Mouse (Mus musculus) forebrain, embryonic 13.5 days (tissue): Measurements from ENCODE around the gene Tmed8. TPM values are rescaled to one million over a fixed set of nuclear protein-coding genes. Genes with fewer than 3 reads are reported as not detected.
"Not testable (repeated sequence)": the region's sequence is repeated elsewhere in the genome, so short reads cannot be mapped to it uniquely, and the experiment has no call there.

Source experiments
- ATAC-seq: fragments of 200-750 bp; cut with Nextera tagmentation; 2 replicates; pipeline ENCODE4 v1.8.0; 2017
- H3K27ac ChIP-seq: fragments of 300-500 bp; sonication (generic); 2 replicates; pipeline ENCODE4 v1.5.1; 2015; ENCODE audit warnings: inconsistent platforms, mild to moderate bottlenecking, moderate library complexity
- H3K27me3 ChIP-seq: fragments of 300-500 bp; sonication (generic); 2 replicates; pipeline ENCODE4 v1.6.1; 2015; ENCODE audit warnings: mild to moderate bottlenecking, inconsistent platforms
- H3K36me3 ChIP-seq: fragments of 300-500 bp; sonication (generic); 2 replicates; pipeline ENCODE4 v1.6.1; 2015; ENCODE audit warnings: mild to moderate bottlenecking, inconsistent platforms; ENCODE audit not compliant: poor library complexity, severe bottlenecking
- H3K4me1 ChIP-seq: fragments of 300-500 bp; sonication (generic); 2 replicates; pipeline ENCODE4 v1.6.1; 2015; ENCODE audit warnings: inconsistent platforms
- H3K4me2 ChIP-seq: fragments of 300-500 bp; sonication (generic); 2 replicates; pipeline ENCODE4 v1.6.1; 2015; ENCODE audit warnings: inconsistent platforms, mild to moderate bottlenecking, moderate library complexity
- H3K4me3 ChIP-seq: fragments of 300-500 bp; sonication (generic); 2 replicates; pipeline ENCODE4 v1.5.1; 2015; ENCODE audit warnings: mild to moderate bottlenecking, inconsistent platforms
- H3K9ac ChIP-seq: fragments of 300-500 bp; sonication (generic); 2 replicates; pipeline ENCODE4 v1.6.1; 2015; ENCODE audit warnings: mild to moderate bottlenecking, inconsistent platforms
- H3K9me3 ChIP-seq: fragments of 300-500 bp; sonication (generic); replicated peaks from 2 replicates; pipeline ENCODE4 v1.6.1; 2016; ENCODE audit warnings: inconsistent platforms
- WGBS: fragments of 180-500 bp; shearing (Covaris S2); methylation state at CpG from one replicate; pipeline ENCODE4 v1.1.7; 2015; 5-methylcytosine and 5-hydroxymethylcytosine counted together
- polyA plus RNA-seq: library from polyadenylated mRNA; unstranded; fragments of >200 nt; fragmentation: Nextera tagmentation; extraction: Ambion mirVana; gene quantifications from 2 replicates; pipeline ENCODE4 v1.2.1, GENCODE M21; 2015

Tmed8 gene
- polyA plus RNA-seq, result 2.6 and 3.5 TPM in 2 replicates

DNA sequence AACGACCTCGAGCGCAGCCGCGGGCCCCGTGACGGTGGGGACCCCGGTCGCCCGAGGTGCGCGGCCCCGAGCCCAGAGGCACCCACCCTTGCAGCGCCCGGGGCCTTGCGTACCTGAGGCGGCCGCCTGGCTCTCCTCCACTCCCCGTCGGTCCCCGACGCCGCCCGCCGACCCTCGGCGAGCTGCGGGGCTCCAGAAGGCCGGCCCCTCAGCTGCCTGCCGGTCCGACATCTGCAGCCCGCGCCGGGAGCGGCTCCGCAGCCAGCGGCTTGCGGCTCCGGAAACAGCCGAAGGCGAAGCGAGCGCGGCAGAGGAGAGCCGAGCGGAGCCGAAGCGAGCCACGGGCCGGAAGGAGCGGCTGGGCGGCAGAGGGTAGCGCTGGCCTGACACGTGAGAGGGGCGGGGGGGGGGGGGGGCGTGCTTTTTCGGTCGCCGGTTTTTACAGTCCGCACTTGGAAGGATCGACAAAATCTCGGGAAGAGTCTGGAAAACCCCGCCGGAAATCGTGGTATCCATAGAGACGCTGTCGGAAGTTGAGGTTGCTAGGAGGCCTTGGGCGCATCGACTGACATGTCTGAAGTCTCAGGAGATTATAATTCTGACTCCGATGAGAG, at the start of gene Tmed8:
Gene Tmed8, minus strand, starts transcription at position 482 of the 614 bp plus-strand sequence.
- under 1% methylated on average over 59 of the region's 70 CpGs for WGBS

DNA sequence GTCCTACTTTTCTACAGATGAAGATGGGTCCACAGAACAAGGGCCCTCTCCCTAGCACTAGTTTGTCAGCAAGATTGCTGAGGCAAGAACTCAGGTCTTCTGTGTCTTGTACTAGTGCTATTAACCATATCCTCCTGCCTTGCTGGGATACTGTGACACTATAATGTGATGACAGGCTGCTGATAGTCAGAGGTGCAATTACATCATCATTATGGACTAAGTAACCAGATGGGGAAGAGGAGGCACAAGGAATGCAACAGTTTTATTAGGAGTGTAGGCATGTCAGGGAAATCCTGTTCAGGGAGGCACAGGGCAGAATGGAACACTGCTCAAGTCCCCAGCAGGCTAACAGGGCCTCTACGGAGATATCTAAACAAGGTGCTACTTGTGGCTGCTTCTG, 38.4 kb upstream of the Tmed8 start, which contains the start of gene Noxred1:
Gene Noxred1, minus strand, starts transcription at position 101 of the 400 bp plus-strand sequence.
- no peak within 1 kb of the TSS for H3K4me3 ChIP-seq
- no peak within 1 kb of the TSS for H3K9ac ChIP-seq
- H3K4me2 ChIP-seq, result no peak within 1 kb of the TSS
- no peak within 1 kb of the TSS; the same call in 1 of the 2 replicates for H3K27ac ChIP-seq
- no peaks in the 10 kb centered on the region for H3K27me3 ChIP-seq
- ATAC-seq, result no peak
- no peaks in the 10 kb centered on the region for H3K4me1 ChIP-seq
- 87% methylated on average over 1 of the region's 1 CpGs for WGBS
- no peaks in the 10 kb centered on the region for H3K9me3 ChIP-seq
- peaks cover 57% of the 10 kb centered on the region for H3K36me3 ChIP-seq

More for the DNA sequence above, at the start of gene Tmed8:
- Histone ChIP-seq H3K27me3 (no peaks in the 10 kb centered on the region), H3K9me3 (no peaks in the 10 kb centered on the region), H3K27ac (peak within 1 kb of the TSS; percentile 94), H3K4me1 (peaks cover 9% of the 10 kb centered on the region), H3K9ac (peak within 1 kb of the TSS; percentile 95), H3K4me3 (peak within 1 kb of the TSS; percentile 84), H3K36me3 (no peaks in the 10 kb centered on the region), H3K4me2 (peak within 1 kb of the TSS; percentile 89)
- ATAC-seq, result peak; percentile 97

DNA sequence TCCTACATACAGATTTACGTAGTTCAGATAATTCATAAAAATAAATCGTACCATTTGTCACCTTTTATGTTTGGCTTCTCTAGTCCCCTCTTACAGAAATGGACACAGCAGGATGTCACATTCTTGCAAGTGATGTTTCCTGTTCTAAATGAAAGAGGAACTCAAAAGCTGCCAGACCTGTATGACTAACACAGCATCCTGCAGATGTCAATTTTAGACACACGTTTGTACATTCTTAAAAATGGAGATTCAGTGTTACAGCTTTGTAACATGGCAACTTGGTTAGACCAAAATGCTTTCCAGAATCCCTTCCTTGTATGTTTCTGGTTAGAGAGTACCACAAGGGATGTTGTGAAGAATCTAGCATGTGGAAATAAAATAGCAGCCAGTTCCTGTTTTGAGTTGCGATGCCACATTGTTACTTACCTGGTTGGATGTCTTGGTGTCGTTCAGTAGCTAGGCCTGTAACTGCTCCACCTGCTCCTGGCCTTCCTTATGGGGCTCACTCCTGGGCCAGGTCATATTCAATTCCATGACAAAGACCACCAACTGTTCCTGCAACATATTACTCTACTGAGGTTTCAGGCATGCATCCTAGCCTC, 36.7 kb upstream of the Tmed8 start:
- H3K4me1 ChIP-seq, result no peaks in the 10 kb centered on the region
- H3K9ac ChIP-seq, result no peak overlapping the region
- H3K27me3 ChIP-seq, result no peaks in the 10 kb centered on the region
- no peak overlapping the region for H3K4me3 ChIP-seq
- no peak for ATAC-seq
- H3K36me3 ChIP-seq, result peaks cover 46% of the 10 kb centered on the region
- H3K27ac ChIP-seq, result no peak overlapping the region
- H3K9me3 ChIP-seq, result no peaks in the 10 kb centered on the region
- 92% methylated on average over 5 of the region's 5 CpGs for WGBS
- H3K4me2 ChIP-seq, result no peak overlapping the region

DNA sequence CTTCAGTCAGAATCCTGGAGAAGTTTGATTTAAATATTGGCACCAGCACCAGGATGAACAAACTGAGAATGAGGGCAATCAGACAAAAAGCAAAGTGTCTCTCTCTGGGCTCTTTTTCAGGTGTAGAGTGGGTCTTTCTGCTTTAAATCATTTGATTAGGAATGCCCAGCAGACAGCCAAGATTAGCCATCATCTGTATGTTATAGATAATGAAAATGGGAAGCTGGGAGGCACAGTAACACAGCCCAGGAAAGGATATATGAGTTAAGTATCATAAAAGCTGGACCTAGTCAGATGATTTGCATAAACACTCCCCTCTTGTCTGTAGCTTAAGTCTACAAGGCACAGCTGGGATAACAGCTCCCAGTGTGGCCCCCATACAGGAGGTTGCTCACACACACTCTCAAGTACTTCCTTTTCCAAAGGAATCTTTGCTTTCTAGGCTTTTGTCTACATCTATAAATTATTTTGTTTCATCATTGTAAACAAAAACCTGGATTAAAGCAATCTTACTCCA, 30.2 kb upstream of the Tmed8 start:
- H3K4me2 ChIP-seq, result no peak overlapping the region
- no peak for ATAC-seq
- no peaks in the 10 kb centered on the region for H3K27me3 ChIP-seq
- H3K27ac ChIP-seq, result no peak overlapping the region
- H3K9ac ChIP-seq, result no peak overlapping the region
- H3K9me3 ChIP-seq, result no peaks in the 10 kb centered on the region
- H3K4me1 ChIP-seq, result no peaks in the 10 kb centered on the region
- no peaks in the 10 kb centered on the region for H3K36me3 ChIP-seq
- no peak overlapping the region for H3K4me3 ChIP-seq

DNA sequence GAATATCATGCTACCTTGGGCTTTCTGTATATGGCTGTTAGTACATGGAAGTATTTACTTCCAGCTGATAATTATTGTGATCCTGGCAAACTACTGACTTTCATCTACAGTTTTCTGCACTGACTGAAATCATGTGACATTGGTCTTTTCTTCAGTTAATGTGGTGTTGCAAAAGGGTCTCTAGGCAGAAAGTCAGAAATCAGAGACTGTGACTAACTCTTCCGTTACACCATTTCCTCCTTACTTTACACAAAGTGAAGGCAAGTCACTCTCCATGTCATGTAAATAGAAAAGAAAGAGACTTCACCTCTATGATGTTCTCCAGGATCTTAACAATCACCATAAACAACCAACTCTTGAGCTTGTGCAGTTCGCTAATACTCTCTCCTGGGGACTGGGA, 29.4 kb upstream of the Tmed8 start:
- Histone ChIP-seq H3K27me3 (no peaks in the 10 kb centered on the region), H3K9ac (no peak overlapping the region), H3K4me2 (no peak overlapping the region), H3K4me3 (no peak overlapping the region), H3K9me3 (no peaks in the 10 kb centered on the region), H3K36me3 (no peaks in the 10 kb centered on the region), H3K27ac (no peak overlapping the region), H3K4me1 (no peaks in the 10 kb centered on the region)
- no peak for ATAC-seq
- 94% methylated on average over 2 of the region's 2 CpGs for WGBS

DNA sequence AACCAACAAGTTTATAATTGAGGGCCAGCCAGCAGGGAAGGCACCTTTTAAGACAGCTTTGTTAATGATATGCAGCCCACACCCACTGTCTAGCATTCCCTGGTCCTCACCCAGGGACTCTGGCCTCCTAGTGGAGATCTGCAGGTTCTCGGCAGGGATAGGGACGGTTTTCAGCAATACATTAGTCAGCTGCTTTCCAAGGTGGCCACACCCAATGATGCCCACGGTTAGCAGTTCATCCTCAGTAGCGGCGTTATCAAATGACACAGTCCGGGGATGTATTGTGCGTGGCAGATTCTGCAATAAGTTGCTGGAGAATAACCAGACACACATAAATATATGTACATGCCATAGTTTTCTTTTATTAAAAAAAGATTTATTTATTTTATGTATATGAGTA, 26.5 kb upstream of the Tmed8 start:
- Histone ChIP-seq H3K9me3 (no peaks in the 10 kb centered on the region), H3K27me3 (no peaks in the 10 kb centered on the region), H3K27ac (no peak overlapping the region), H3K9ac (no peak overlapping the region), H3K4me2 (no peak overlapping the region), H3K4me1 (no peaks in the 10 kb centered on the region), H3K36me3 (no peaks in the 10 kb centered on the region), H3K4me3 (no peak overlapping the region)
- 79% methylated on average over 7 of the region's 7 CpGs for WGBS
- no peak for ATAC-seq

DNA sequence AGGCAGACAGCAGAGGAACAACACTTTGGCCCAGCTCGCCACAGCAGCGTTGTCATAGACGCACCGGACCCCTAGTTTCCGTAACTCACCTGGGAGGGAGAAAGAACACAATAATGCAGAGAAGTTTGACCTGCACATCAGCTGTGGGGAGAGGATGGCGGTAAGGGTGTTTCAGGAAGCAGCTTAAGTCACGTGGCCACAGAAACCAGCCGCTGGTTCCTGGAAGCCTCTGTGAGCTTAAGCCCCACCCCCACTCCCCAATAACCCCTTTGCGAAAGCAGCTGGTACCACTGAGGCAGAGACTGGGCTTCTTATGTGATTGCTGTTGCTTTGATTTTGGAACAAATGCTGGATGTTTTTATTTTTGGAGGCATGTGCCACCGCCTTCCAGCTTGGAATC, 24.7 kb upstream of the Tmed8 start:
- ATAC-seq, result no peak
- no peak overlapping the region for H3K4me3 ChIP-seq
- no peaks in the 10 kb centered on the region for H3K27me3 ChIP-seq
- no peaks in the 10 kb centered on the region for H3K36me3 ChIP-seq
- H3K4me1 ChIP-seq, result no peaks in the 10 kb centered on the region
- no peak overlapping the region for H3K9ac ChIP-seq
- no peak overlapping the region for H3K4me2 ChIP-seq
- no peak overlapping the region for H3K27ac ChIP-seq
- no peaks in the 10 kb centered on the region for H3K9me3 ChIP-seq
- 73% methylated on average over 10 of the region's 10 CpGs for WGBS

DNA sequence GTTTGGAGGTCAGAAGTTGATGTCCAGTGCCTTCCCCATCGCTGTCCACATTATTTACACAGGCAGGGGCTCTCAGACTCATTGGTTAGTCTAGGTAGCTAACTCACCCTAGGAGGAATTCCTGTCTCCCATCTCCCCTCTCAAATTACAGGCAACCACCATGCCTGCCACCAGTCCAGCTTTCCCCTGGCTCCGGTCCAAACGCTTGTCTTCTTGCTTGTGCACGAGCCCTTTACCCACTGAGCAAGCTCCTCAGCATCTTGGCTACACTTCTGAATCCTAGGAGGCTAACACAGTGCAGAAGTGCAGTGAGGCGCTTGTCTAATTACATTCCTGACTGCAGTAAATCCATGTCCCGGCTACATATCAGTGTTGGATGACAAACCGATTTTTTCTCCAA, 19.1 kb upstream of the Tmed8 start:
- no peaks in the 10 kb centered on the region for H3K36me3 ChIP-seq
- H3K9ac ChIP-seq, result no peak overlapping the region
- WGBS, result 72% methylated on average over 7 of the region's 7 CpGs
- no peak overlapping the region for H3K4me3 ChIP-seq
- ATAC-seq, result no peak
- H3K4me1 ChIP-seq, result peaks cover 9% of the 10 kb centered on the region; the same call in 1 of the 2 replicates
- H3K27ac ChIP-seq, result no peak overlapping the region
- H3K4me2 ChIP-seq, result no peak overlapping the region
- no peaks in the 10 kb centered on the region for H3K27me3 ChIP-seq
- H3K9me3 ChIP-seq, result no peaks in the 10 kb centered on the region

DNA sequence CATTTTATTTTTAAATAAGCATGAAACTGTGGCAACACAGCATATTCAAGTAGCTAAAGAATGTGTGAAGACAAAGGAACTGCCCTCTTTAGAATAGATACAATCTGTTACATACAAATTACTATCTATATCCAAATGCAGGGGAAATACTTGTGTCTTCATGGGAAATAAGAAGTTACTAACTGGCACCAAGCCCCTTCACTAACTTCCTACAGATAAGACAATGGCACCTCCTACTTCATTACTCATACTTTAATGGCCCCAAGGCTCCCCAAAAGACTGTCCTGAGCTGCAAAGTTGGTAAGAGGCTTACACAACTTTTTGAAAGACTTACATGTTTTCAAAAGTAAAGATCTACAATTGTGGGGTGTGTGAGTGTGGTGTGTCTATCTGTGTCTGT, 17.3 kb upstream of the Tmed8 start:
- no peak overlapping the region for H3K9ac ChIP-seq
- no peak for ATAC-seq
- H3K4me2 ChIP-seq, result no peak overlapping the region
- no peak overlapping the region for H3K27ac ChIP-seq
- peaks cover 9% of the 10 kb centered on the region; the same call in 1 of the 2 replicates for H3K4me1 ChIP-seq
- no peaks in the 10 kb centered on the region for H3K9me3 ChIP-seq
- no peaks in the 10 kb centered on the region for H3K27me3 ChIP-seq
- H3K4me3 ChIP-seq, result no peak overlapping the region
- H3K36me3 ChIP-seq, result no peaks in the 10 kb centered on the region

DNA sequence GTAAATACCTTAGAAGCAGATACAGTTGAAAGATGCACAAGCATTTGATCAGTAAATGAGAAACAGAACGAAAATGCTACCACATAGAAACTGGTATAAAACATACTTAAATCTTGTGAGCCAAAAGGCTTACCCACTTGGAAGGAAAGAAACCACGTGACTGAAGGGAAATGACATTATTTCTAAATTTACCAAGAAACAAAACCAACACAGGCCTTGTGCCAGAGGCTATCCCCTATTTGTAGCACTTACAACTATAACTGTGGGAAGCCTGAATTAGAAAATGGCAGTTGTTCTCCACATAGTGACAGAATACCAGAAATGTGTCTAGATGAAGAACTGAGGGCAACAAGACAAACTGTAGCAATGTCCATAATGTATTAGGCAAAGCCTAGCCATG, 15.8 kb upstream of the Tmed8 start:
- ATAC-seq, result no peak
- no peak overlapping the region for H3K27ac ChIP-seq
- 71% methylated on average over 2 of the region's 2 CpGs for WGBS
- H3K4me3 ChIP-seq, result no peak overlapping the region
- no peaks in the 10 kb centered on the region for H3K9me3 ChIP-seq
- H3K4me2 ChIP-seq, result no peak overlapping the region
- no peaks in the 10 kb centered on the region for H3K27me3 ChIP-seq
- peaks cover 9% of the 10 kb centered on the region; the same call in 1 of the 2 replicates for H3K4me1 ChIP-seq
- no peaks in the 10 kb centered on the region for H3K36me3 ChIP-seq
- H3K9ac ChIP-seq, result no peak overlapping the region

DNA sequence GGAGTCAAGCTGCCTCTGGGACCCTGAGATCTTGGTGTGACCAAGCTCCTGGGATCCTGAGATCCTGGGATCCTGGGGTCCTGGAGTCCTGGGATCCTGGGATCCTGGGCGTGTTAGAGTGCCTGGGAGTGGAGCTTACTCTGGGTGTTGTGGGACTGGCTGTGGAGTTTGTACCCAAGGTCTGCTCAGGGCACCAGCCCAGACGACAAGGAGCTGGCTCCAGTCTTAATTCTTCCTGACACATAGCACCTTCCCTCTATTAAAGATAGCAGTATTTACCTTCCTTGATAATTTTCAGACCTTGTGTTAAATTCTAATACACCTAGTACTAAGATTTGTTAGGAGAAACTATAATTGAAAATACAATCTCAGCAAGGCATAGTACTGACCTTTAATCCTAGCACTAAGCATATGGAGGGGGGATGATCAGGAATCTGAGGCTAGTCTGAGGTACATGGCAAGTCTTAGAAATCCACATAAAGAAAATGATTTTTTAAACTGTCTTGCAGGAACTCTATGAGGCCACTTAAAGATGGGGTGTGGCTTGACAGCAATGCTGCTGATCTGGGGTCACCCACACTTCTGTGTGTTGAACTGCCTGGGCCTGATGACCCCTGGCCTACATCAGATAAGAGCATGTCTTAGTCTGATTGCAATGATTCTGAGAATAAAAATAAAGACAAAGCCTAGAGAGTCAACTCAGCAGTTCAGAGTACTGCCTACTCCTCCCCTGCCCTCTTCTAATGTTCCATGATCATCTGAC, 12.8 kb upstream of the Tmed8 start:
- Histone ChIP-seq H3K4me3 (no peak overlapping the region), H3K4me2 (no peak overlapping the region), H3K27me3 (no peaks in the 10 kb centered on the region), H3K27ac (no peak overlapping the region), H3K4me1 (no peaks in the 10 kb centered on the region), H3K9me3 (no peaks in the 10 kb centered on the region), H3K9ac (no peak overlapping the region), H3K36me3 (no peaks in the 10 kb centered on the region)
- no peak for ATAC-seq
- 49% methylated on average over 2 of the region's 2 CpGs for WGBS

DNA sequence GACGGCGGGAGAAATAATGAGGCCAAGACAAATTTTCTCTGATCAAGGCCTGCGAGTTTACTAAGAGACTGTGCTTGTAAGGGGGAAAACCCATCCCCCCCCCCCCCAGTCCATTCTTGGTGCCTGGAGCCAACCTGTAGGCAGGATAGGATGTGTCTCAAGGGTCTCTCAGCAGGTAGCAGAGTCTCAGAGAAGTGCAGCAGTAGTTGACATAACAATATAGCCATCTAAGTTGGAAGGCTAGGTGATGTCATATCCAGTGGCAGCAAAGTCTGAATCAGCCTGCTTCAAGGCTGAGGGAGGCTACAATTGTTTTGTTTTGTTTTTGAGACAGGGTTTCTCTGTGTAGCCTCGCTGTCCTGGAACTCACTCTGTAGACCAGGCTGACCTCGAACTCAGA, 5.5 kb upstream of the Tmed8 start:
- not testable (repeated sequence) for H3K4me1 ChIP-seq, H3K9me3 ChIP-seq, ATAC-seq, H3K27me3 ChIP-seq, H3K27ac ChIP-seq, H3K9ac ChIP-seq, H3K4me2 ChIP-seq, H3K36me3 ChIP-seq, H3K4me3 ChIP-seq
- 85% methylated on average over 5 of the region's 5 CpGs for WGBS
